Mouse (Mus musculus) right cerebral cortex, postnatal 25 days (tissue): ENCODE results near the gene Rpl36a.
"Not testable (repeated sequence)": the region's sequence is repeated elsewhere in the genome, so short reads cannot be mapped to it uniquely, and the experiment has no call there.

ENCODE experiments used
- DNase-seq: peaks from one replicate; pipeline ENCODE4 v3.0.0; 2022

Rpl36a gene

GRCm38 (mm10) chrX:134585103-134586002 is at the start of gene Rpl36a:
Gene Rpl36a (plus strand): TSS chrX:134585654.
- DNase-seq: peak; percentile 84

DNA sequence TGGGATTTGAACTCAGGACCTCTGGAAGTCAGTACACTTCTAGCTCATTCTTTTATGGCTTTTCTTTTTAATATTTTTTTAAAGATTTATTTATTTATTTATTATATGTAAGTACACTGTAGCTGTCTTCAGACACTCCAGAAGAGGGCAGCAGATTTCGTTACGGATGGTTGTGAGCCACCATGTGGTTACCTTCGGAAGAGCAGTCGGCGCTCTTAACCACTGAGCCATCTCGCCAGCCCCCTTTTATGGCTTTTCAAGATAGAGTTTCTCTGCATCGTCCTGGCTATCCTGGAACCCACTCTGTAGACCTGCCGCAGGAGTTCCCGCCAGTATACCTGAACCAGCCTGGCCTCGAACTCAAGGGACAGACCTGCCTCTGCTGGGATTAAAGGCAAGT is 45.7 kb upstream of the Rpl36a start:
- not testable (repeated sequence) for DNase-seq

DNA sequence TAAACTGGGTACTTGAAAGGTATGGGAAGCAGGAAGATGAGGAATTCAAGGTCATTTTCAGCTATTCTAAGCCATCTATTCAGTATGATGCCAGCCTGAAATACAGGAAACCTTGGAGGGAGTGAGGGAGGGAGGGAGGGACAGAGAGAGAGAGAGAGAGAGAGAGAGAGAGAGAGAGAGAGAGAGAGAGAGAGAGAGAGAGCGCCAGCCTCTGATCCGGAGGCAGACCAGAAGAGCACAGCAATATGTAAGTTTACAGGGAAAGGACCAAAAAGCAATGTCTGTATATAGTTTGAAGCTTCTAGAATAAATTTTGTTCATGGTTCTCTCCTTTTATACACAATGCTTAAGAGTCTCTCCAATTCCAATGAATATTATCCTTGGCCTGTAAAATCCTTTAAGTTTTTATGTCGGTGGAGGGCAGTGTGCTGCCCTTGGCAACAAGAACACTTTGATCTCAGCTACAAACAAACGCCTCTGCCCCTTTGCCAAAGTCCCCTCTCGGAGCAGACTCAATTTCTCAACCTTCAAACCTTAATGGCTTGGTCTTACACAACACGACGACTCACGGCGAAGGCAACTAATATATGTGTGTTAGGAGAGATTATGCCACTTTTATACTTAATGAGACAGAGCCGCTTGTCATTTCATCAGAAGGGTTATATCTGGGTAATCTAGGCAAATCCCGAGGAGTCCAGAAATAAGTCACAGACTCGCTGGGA is 44.9 kb upstream of the Rpl36a start:
- DNase-seq: no peak

GRCm38 (mm10) chrX:134541145-134541954 is 44.1 kb upstream of the Rpl36a start, which contains the start of gene Timm8a1:
Gene Timm8a1 (minus strand): TSS chrX:134541865.
- DNase-seq: peak; percentile 43

DNA sequence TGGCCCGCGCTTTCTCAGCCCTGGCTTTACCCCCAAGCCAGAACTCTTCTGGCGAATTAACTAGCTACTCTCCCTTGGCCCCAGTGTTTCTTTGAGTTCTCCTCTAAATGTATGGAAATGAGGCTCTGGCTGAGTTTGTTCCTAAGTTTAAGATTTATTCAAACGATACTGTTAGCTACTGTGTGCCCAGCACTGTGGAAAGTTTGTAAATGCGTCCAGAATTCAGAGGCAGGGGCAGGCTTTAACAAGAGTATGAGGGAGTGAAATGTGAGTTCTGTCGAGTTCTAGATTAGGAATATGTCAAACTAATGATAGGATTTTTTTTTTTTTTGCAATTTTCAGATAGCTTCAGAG is 43.5 kb upstream of the Rpl36a start:
- DNase-seq: no peak

DNA sequence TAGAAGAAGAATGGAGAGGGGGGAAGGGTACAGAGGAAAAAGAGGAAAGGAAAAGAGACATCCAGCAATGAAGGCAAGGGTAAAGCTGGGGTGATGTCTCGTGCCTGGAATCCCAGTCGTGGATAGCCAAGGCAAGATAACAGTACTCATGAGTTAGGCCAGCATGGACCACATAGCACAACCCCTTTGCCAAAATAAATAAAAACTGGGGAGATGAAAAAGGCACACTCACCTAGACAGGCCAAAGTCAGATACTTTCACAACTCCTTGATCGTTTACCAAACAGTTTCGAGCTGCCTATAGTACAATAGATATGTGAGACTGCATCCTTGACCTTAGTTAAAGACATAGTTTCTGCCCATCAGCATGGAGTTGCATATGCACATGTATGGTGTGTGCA is 38.1 kb upstream of the Rpl36a start:
- DNase-seq: no peak

GRCm38 (mm10) chrX:134550903-134551302 is 34.6 kb upstream of the Rpl36a start:
- DNase-seq: no peak

DNA sequence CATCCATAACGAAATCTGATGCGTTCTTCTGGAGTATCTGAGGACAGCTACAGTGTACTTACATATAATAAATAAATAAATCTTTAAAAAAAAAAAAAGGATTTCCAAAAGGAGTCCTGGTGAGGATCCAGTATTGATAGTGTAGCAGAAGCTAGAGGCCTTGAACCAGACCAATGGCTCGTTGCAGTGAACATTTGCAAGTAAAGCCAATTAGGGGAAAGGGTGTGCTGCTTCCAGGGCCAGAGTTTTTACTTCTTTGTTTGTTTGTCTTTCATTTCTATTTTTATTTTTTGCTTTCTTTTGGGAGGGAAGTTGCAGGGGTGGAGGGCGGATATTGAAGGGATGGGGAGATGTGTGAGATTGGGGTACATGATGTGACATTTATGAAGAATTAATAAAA is 32.1 kb upstream of the Rpl36a start:
- DNase-seq: no peak

- no peak for DNase-seq
Measured at GRCm38 (mm10) chrX:134554425-134554824, 31.0 kb upstream of the Rpl36a start.

GRCm38 (mm10) chrX:134564326-134564725 is 21.1 kb upstream of the Rpl36a start:
- no peak for DNase-seq

GRCm38 (mm10) chrX:134566536-134567222 is 18.8 kb upstream of the Rpl36a start:
- DNase-seq: no peak

DNA sequence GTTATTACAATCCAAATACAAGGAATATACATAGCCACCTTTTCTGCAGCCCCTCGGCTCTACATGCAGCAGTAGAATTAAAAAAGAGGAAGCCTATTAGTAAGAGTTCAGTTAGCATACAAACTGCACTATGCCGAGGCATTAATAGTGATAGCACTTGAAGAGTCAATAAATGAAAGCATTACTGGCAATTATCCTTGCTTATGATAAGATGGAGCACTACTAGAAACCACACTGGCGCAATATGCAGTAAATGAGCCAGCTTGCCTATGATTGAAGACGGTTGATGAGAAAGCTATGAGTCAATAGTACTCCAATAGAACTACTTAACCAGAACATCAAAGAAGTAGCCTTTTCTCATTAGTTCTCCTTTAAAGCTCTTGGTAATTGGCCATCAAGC is 7.6 kb upstream of the Rpl36a start:
- no peak for DNase-seq

GRCm38 (mm10) chrX:134580528-134581305 is 4.7 kb upstream of the Rpl36a start:
- no peak for DNase-seq

DNA sequence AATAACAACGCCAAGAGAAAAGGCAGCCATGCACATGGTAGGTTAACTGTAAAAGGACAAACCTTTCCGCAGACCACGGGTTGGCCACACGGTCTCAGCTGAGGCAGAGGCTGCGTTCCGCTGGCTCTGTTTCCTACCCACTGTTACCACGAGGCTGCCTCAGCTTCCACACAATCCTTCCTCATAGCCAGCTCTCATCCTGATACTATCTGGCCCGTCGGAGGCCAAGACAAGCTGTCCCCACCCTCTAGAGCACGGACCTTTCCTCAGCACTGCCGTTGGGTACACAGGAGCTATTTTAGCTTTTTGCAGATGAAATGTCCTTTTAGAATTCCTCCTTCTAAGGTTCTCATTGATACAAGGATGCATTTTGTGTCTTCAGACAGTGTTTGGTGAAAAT is 3.2 kb upstream of the Rpl36a start:
- no peak for DNase-seq

- no peak for DNase-seq
Measured at GRCm38 (mm10) chrX:134582888-134583669, 2.4 kb upstream of the Rpl36a start, which contains the start of gene Btk. Gene Btk (minus strand): TSS chrX:134583570.

- DNase-seq: no peak
Measured at GRCm38 (mm10) chrX:134586447-134586846, 993 bp downstream of the Rpl36a start.

GRCm38 (mm10) chrX:134588261-134588660 is 2.8 kb downstream of the Rpl36a start:
- DNase-seq: no peak

DNA sequence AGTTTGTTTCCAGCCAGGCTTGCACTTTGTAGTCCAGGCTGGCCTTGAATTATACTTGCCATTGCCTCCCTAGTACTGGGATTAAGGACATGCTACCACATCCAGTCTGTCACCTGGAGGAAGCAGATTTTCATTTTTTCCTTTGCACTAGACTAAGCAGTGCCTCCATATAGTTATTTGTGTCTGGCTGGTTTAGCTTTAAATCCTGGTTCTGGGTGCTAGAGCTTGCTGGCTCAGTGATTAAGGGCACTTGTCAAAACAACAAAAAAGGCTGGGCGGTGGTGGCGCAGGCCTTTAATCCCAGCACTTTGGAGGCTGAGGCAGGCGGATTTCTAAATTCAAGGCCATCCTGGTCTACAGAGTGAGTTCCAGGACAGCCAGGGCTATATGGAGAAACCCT is 3.5 kb downstream of the Rpl36a start:
- DNase-seq: no peak

DNA sequence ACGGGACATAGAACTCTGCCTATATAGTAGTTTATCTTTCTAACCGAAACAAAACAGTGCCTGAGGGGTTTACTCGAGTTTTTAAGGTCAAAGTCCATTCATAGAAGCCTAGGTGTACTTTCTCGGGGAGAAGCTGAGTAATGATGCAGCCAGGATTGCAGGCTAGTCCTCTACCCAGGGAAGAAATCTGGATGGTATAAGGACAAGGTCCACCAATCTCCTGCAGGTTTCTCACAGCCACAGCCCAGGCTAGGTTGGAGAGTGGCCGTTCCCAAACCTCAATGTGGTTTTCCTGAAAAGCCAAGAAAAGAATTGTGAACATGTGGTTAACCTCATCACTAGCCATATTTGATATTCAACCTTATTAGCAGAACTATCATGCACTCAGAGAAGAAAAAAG is 4.4 kb downstream of the Rpl36a start:
- no peak for DNase-seq

GRCm38 (mm10) chrX:134599922-134600565 is 14.6 kb downstream of the Rpl36a start:
- DNase-seq: no peak
